Mouse (Mus musculus) mouse trophoblast stem cell (cell line): ENCODE measurements around the gene Mansc4.

ENCODE experiments used
- in situ Hi-C, 2 experiments: fragments of 300-500 bp; cut with MseI, MboI; formaldehyde crosslinking; loops; 2 replicates in 1 of 2; 3 replicates in 1 of 2; pipeline ENCODE4 v1.15.1; 2025

Mansc4 gene

GRCm38 (mm10) chr6:147086594-147087225, at the start of gene Mansc4:
Mansc4 (minus strand) TSS chr6:147087032.
- in situ Hi-C loops, result no loop called here

- in situ Hi-C loops, result no loop called here
Observed at GRCm38 (mm10) chr6:147127239-147127638, 40.4 kb upstream of the Mansc4 start.

- in situ Hi-C loops, result no loop called here
Observed at GRCm38 (mm10) chr6:147121320-147121719, 34.5 kb upstream of the Mansc4 start.

GRCm38 (mm10) chr6:147118190-147118589, 31.4 kb upstream of the Mansc4 start:
- in situ Hi-C loops, result no loop called here

- in situ Hi-C loops, result no loop called here
Observed at GRCm38 (mm10) chr6:147117764-147118163, 30.9 kb upstream of the Mansc4 start.

GRCm38 (mm10) chr6:147116579-147116978, 29.7 kb upstream of the Mansc4 start:
- in situ Hi-C loops, result no loop called here

- in situ Hi-C loops, result no loop called here
Observed at GRCm38 (mm10) chr6:147109283-147109682, 22.5 kb upstream of the Mansc4 start.

GRCm38 (mm10) chr6:147106716-147107115, 19.9 kb upstream of the Mansc4 start:
- in situ Hi-C loops, result no loop called here

- in situ Hi-C loops, result no loop called here
Observed at GRCm38 (mm10) chr6:147105529-147105928, 18.7 kb upstream of the Mansc4 start.

GRCm38 (mm10) chr6:147102293-147102692, 15.5 kb upstream of the Mansc4 start:
- in situ Hi-C loops, result no loop called here

GRCm38 (mm10) chr6:147099458-147100277, 12.8 kb upstream of the Mansc4 start:
- in situ Hi-C loops, result no loop called here

- in situ Hi-C loops, result no loop called here
Observed at GRCm38 (mm10) chr6:147097346-147097929, 10.6 kb upstream of the Mansc4 start.

- in situ Hi-C loops, result no loop called here
Observed at GRCm38 (mm10) chr6:147096934-147097333, 10.1 kb upstream of the Mansc4 start.

- in situ Hi-C loops, result no loop called here
Observed at GRCm38 (mm10) chr6:147096109-147096508, 9.3 kb upstream of the Mansc4 start.

- in situ Hi-C loops, result no loop called here
Observed at GRCm38 (mm10) chr6:147094771-147095170, 7.9 kb upstream of the Mansc4 start.

GRCm38 (mm10) chr6:147092136-147092535, 5.3 kb upstream of the Mansc4 start:
- in situ Hi-C loops, result no loop called here

GRCm38 (mm10) chr6:147091136-147092120, 4.6 kb upstream of the Mansc4 start, which contains the start of gene Klhl42:
Klhl42 (plus strand) TSS chr6:147091379.
- in situ Hi-C loops, result no loop called here

GRCm38 (mm10) chr6:147090191-147090590, 3.4 kb upstream of the Mansc4 start:
- in situ Hi-C loops, result no loop called here

GRCm38 (mm10) chr6:147088517-147088916, 1.7 kb upstream of the Mansc4 start:
- in situ Hi-C loops, result no loop called here

GRCm38 (mm10) chr6:147087736-147088135, 904 bp upstream of the Mansc4 start:
- in situ Hi-C loops, result no loop called here

GRCm38 (mm10) chr6:147085398-147086040, 1.3 kb downstream of the Mansc4 start:
- in situ Hi-C loops, result no loop called here
